Mouse (Mus musculus): ENCODE measurements around the gene Ell2. TPM values are rescaled to one million over a fixed set of nuclear protein-coding genes. Genes with fewer than 3 reads are reported as not detected.
"Not testable (repeated sequence)": the region's sequence is repeated elsewhere in the genome, so short reads cannot be mapped to it uniquely, and the experiment has no call there.

The Ell2 gene
- total RNA-seq (2021) = 54.8 and 85.5 TPM in 2 replicates
- long read RNA-seq, experiment 1, full-length matches to known transcripts = 4 of 5 reads
- long read RNA-seq, experiment 1, partial matches to known transcripts = 0 of 5 reads
- long read RNA-seq, experiment 1, other reads (novel, unspliced or antisense) = 1 of 5 reads
- long read RNA-seq, experiment 2, full-length matches to known transcripts = 4 of 10 reads
- long read RNA-seq, experiment 2, partial matches to known transcripts = 0 of 10 reads
- long read RNA-seq, experiment 2, other reads (novel, unspliced or antisense) = 6 of 10 reads

DNA sequence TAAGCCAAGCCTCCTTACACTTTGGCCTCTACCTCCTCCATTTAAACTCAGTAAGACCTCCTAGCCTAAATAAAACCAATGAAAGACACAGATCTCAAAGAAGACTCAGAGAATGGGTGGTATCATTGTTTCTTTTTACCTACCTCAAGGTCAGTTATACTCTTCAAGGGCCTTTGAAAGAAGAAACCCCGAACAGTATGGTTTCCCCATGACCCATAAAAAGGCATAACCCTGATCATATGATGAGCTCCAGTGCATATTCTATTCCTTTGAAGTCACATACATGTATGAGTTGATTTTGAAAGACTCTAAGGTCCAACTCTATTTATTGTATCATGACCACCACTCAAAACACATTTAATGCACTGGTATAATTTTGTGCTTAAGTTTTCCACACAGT lies at the start of gene Ell2:
Ell2 (plus strand) TSS at position 301 of the 400 bp plus-strand sequence.
- DNase-seq = no peak

DNA sequence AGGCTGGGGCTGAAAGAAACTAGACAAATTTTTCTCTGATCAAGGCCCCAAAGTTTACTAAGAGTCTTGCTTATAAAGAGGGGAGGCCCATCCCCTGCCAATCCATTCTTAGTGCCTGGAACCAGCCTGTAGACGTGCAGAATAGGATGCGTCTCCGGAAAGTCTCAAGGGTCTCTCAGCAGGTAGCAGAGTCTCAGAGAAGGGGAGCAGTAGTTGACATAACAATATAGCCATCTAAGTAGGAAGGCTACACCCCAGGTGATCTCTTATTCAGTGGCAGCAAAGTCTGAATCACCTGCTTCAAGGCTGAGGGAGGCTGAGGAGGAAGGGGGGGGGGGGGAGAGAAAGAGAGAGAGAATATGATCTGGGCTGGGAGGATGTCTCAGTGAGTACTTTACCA lies 21.1 kb upstream of the Ell2 start:
- DNase-seq = no peak

DNA sequence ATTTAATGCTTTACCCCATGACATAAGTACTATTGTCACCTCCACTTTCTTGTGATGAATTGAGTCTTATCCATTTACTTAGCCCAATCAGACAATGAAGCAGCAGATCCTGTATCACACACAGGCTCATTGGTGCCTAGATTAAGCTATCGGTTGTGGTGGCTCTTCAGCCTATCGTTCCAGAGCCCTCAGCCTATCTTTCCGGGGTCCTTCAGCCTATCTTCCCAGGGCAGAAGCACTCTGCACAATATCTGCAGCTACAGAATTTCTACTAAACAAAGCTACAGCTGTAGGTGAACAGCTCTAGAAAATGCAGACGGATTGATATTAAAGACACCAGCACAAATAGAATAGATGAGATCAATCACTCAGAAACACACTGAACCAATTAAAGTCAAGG lies 19.6 kb upstream of the Ell2 start:
- DNase-seq = no peak

DNA sequence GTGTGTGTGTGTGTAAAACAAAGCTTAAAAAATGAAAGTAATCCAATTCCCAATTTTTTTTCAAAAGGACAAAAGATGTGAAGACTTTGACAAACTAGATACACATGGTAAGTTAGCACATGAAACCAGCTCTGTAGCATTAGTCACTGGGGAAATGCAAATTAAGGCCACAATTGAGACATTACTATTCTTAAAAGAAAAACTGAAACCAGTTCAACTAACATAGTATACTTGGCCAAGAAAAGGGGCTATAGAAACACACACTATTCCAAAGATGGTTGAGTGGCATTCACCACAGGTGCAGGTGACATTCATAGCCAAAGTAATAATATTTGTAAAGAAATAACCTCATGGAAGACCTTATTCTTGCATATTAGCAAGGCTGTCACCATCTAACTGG lies 14.9 kb upstream of the Ell2 start:
- no peak for DNase-seq

DNA sequence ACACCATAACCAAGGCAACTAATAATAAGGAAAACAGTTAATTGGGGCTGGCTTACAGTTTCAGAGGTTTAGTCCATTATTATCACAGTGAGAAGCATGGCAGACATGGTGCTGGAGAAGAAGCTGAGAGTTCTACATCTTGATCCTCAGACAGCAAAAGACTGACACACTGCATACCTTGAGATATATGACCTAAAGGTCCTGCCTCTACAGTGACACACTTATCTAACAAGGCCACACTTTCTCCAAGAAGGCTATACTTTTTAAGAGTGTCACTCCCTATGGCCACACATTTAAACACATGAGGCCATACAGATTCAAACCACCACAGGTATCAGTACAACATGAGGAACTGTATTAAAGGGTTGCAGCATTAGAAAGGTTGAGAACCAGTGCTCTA lies 13.5 kb upstream of the Ell2 start:
- DNase-seq = no peak

DNA sequence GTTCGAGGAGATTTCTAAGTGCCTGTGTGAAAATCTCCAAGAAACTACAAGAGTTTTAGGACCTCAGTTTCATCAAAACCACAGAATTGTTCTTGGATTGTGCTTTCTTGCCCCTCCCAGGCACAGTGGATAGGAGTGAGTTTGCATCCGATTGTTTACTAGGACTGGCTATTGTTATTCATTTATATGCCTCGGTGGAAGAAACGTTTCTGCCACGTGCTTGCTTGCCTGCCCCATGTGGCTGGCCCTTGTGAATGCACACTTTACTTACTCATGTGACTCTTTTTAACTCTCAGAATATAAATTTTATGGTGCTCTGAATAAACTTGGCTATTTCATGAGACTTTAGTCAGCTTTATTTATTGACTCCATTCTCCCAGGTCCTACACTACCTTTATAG lies 3.7 kb upstream of the Ell2 start:
- no peak for DNase-seq

DNA sequence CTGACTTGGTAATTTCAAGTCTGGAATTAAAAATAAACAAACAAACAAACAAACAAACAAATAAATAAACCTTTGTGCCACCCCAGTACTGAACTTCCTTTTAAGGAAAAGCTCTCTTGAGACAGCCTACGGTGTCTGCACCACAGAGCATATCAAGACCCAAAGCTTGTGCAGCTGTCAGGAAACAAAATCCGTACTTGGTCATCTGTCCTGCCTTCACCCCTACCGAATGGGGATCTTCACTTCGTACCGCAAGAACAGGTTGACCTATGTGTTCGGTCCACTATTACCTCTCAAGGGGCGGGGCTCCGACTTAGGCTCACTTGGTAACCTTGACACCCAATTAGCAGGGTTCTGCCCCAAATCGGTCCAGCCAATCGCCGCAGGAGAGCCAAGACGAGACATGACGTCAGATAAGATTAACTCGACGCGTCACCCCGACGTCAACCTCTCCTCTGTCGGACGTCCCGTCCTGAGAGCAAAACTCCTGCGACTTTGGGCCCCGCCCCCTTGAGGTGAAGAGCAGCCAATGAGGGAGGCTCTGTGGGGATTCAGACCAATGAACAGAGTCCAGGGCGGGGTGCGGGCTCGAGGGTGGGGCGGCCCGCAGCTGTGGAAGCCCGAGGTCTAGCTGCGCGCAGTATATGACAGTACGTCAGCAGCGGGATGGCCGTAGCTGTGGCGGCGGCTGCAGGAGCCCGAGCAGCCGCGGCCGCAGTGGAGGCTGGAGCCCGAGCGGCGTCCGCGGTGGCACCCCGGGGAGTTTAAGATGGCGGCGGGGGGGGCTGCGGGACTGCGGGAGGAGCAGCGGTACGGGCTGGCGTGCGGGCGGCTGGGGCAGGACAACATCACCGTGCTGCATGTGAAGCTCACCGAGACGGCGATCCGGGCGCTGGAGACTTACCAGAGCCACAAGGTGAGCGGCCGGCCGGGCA lies 592 bp downstream of the Ell2 start:
- DNase-seq = peak; percentile 97

DNA sequence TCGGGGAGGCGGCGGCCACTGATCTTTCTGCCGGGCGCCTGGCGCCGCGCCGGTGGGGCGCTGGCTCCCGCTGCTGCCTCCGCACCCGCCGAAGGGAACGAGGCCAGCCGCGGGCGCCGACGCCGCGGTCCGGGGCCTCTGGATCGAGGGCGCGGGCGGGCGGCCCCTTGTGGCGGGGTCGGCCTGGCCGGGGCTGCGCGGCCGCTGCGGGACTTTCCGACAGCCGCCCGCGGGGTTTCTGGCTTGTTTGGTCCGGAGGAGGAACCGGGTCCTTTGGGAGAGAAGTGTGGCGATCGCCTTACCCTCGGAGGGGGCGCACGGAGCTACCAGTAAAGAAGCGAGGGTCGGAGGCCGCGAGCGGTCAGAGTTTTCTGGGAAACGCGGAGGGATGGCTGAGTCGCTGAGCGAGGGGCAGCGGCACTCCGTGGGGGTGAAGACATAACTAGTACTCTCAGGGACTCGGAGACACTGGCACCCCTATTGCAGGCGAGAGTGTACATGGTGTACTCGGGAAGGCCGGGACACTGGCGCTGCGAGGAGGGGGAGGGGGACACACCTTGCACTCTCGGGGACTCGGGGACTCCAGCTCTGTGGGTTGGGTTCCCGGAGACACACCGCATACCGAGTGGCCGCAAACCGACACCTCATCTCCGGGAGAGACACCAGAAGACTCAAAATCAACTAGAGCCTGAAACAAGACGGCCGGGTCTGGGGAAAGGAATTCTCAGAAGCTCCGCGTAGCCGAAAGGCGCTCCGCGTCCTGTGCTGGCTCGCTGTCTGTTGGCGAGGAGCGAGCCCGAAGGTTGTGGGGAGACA lies 1.5 kb downstream of the Ell2 start:
- DNase-seq = peak; percentile 83

DNA sequence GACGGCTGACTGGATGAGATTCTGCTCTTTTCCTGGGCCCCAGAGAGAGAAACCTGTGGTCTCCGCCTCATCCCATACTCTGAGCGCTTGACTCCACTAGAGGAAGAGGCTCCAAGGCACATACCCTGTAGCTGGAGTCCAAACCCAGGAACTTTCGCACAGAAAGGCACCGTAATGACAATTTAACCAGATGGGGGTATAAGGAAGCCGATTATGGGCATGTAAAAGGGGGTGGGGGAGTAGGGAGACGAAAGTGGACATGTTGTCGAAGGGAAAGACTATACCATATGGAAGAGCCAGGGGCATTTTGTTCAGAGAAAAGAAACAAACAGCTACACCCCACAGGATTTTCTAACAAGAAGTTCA lies 2.1 kb downstream of the Ell2 start:
- DNase-seq = no peak

DNA sequence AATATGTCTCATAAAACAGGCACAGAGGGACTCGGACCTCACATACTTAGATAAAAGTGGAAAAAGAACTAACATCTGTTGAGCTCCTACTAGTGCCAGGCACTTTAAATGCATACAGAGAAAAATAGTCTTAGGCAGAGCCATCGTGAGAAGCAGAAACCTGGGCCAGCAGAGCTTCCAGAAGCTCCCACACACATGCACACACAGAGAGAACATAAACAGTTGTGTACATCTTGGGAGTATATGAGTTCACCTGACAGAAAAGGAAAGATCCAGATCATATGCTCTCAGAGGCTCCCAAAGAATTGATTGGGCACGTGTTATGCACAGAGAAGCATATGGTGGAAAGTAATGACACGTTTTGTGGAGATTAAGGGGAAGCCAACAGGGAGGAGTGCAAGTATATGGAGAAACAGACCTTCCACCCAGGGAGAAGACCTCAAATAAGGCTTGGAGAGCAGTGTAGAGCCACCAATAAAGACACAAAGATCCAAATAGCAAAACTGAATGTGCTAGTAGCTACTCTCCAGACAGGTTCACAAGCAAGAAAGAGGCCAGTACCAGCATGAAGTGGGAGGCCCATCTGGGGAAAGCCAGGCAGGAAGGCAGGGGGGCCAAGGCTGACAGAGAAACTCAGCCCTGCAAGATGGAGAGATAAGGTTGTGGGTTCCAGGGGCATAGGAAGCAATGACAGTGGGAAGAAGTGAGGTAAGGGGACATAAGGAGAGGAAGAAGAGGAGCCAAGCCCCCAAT lies 2.6 kb downstream of the Ell2 start:
- DNase-seq = peak; percentile 11

DNA sequence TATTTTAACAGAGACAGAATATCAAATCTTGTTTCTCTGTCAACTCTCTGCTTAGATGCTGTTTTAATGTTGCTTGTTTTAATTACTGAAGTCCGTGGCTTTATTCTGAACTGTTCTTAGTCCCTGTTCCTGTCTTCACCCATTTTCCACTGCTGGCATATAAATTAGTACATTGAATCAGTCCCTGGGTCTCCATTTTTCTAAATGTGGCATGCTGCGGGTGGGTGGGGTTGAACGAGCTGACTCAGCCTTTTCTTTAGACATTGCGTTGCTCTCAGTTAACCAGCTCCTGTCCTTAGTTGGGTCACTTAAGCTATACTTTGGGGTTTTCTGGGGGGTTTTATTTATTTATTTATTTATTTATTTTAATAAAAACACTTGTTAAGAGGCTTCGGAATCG lies 3.6 kb downstream of the Ell2 start:
- DNase-seq = no peak

DNA sequence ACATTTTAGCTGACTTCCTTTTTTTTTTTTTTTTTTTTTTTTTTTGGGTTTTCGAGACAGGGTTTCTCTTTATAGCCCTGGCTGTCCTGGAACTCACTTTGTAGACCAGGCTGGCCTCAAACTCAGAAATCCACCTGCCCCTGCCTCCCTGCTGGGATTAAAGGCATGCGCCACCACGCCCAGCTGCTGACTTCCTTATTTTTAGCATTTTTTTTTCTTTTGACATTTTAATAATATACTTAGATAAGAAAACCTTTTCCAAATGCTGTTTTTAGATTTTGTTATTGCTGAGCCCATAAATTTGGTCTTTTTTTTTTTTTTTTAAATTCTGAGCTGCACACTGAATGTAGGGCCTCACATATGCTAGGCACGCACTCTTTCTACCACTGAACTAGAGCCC lies 5.0 kb downstream of the Ell2 start:
- DNase-seq = not testable (repeated sequence)

DNA sequence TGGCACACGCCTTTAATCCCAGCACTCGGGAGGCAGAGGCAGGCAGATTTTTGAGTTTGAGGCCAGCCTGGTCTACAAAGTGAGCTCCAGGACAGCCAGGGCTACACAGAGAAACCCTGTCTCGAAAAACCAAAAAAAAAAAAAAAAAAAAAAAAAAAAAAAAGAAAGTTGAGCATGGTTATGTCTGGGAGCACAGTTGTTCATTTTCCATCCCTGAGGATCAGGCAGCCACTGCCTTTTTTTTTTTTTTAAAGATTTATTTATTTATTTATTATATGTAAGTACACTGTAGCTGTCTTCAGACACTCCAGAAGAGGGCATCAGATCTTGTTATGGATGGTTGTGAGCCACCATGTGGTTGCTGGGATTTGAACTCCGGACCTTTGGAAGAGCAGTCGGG lies 6.0 kb downstream of the Ell2 start:
- DNase-seq = not testable (repeated sequence)

DNA sequence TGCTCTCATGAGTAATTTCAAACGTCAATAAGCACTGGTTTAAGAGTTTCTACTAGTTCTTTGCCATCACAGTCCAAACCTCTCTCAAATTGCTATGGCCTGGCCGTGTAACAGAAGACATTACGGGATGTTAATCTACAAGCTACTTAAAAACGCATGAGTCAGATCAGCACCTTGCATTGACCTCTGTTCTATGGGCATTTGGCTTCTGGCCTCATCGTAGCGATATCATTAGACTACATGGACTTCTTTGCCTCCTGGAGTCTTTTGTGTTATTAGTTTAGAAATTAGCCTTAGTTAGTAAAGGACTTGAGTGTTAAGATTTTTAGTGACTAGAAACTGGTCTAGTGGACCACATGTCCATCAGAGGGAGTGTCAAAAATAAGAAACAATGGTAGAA lies 7.8 kb downstream of the Ell2 start:
- DNase-seq = no peak

DNA sequence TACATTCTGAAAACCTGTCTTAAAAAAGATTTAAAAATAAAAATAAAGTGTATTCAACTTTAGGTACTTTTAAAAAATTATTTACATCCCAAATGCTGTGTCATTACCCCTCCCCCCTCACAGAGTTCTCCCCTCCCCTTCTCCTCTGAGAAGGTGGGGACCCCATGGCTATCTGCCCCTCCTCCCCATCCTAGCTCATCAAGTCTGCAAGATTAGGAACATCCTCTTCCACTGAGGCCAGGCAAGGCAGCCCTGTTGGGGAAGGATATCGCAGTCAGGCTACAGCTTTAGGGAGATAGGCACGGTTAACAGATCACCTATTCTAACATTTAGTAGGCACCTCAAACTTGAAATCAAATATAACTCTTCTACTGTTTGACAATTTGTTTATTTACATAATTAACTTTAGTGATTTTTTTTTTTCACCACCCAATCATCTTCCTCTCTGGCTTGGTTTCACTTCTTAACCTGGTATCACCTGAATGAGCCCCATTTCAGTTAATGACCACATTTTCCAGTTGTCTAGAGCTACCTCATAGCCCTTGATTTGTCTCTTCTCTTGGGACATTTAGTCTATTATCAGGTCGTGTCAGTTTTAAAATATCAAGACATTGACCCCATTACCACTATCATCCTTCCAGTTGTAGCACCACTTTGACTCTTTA lies 11.2 kb downstream of the Ell2 start:
- DNase-seq = no peak

DNA sequence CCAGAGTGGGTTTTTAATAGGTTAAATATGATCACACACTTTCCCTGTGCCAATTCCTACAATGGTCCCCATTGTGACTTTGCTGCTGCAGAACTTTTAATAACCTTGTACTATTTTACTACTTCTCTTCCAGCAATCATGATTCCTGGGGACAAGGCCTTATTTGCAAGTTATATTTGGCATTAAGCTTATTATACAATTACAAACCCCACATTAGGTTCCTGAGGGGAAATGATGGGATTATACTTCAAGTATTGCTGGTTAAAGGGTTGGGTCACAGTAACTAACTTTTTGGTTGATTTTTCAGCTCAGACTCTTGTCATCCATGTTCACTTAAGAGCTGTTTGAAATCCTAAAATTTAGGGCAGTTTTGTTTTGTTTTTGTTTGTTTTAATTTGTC lies 11.8 kb downstream of the Ell2 start:
- no peak for DNase-seq

DNA sequence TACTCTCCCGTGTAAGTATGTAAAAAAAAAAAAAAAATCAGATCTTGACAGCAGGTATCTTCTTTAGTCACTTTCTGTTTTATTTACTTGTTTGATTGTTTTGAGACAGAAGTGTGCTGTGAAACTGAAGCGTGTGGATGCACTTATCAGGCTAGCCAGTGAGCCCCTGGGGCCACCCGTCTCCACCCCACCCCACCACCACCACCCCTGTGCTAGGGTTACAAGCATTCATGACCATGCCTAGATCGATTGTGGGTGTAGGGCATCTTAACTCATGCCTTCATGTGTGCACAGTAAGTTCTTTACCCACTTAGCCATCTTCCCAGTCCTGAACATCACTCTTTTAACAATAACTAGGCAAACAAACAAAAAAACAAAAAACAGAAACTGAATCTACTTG lies 13.1 kb downstream of the Ell2 start:
- no peak for DNase-seq

DNA sequence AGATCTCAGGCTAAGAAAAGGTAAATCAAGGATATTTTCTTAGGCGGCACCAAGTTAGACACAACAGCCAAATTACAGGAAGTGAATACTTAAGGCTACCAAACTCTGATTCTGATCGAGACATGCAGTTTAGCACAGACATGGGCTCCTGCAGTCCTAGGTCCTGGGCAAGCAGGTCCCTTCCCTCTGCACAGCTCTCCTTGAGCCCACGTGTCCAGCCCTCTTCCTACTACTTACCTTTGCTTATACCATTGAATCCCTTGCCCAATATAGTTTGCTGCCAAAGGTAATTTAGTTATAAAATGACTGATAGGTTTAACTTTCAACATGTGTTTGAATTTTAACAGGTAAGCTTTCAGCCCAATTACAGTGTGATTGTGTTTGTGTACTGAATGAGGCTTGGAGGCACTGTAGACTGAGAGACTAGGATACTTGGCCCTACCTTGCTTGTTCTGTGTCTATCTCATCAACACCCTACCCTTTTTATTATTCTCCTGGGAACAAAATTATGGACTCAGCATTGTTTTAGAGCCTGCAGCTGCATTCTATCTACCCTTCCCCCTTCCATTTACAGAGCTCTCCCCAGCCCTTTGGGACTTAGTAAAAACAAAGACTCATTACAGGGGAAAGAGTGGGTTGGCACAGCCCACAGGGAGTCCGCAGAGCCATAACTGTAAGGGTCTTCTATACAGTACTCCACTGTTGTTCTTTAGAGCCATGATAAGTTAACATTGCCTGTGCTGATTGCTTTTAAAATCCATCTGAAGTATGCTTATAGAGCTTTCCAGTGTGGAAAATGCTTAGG lies 20.2 kb downstream of the Ell2 start:
- no peak for DNase-seq

DNA sequence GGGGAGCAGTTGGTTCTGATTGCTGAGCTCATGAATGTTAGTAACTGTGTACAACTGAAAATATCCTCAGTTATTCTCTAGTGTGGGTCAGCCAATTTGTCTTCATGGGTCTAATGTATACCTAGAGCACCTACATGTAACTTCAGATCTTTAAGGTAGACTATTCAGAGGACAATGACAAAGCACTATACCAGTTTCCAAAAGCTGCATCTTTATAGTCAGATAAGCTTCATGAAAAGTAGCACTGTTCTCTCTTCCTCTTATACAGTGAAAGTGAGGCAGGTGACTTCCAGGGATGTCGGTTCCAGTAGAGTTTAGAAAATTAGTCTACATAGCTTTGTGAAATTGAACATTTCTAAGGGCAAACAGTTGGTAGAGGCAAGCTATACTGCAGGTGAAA lies 21.4 kb downstream of the Ell2 start:
- DNase-seq = no peak

DNA sequence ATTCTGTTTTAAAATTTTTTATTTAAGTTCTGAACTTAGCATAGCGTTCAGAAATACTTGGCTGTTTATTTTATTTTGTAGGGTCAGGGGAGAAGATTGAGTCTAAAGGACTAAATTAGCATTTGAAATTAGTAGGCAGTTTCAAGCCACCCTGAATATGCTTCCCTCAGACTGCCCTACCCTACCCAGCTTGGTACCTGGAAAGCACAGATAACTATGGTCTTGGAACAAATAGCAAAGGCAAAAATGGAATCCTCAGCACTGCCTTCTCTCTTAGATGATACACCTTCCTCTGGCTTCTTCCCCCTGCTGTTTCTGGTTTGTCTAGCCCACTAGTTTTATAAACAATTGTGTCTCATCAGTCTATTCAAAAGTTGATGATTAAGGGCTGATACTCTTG lies 23.3 kb downstream of the Ell2 start:
- no peak for DNase-seq

DNA sequence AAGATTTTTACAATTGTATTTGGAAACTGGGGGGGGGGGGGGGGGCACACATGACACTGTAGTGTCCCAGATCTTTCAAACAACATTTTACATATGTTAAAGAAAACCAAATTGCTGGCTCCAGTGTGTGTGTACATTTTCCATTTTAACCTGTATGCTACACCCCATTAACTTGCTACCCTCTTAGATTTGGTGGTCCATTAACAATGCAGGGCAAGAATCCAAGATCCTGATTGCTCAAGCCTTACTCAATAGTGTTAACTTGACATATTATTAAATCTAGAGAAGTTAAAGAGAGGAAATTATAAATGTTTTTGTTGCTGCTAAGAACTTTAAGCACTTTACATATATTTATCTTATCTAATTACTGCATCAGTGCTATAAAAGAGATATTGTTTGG lies 24.2 kb downstream of the Ell2 start:
- no peak for DNase-seq

Data from adrenal gland, postnatal 14 days (tissue).